Mouse (Mus musculus): ENCODE data around the gene Ucn.

GRCm38 (mm10) chr5:31136730-31137424 is 1.8 kb downstream of the Ucn start:
- TF ChIP-seq POLR2A (IDR thresholded peaks at IDR 0.05; ENCODE audit: low read depth, low read length), result no peak
- TF ChIP-seq CTCF (IDR thresholded peaks at IDR 0.05; ENCODE audit: extremely low read depth, insufficient read length, insufficient replicate concordance, low read depth, low read length), result no peak
